ENCODE assay signal across 7 mouse cellular contexts in genomic region chr15:99715361-99715865, GRCm38 (mm10). TPM values are rescaled to one million over a fixed set of nuclear protein-coding genes. Genes with fewer than 3 reads are reported as not detected.
DNase-seq lines count a peak whose midpoint lies in the region.

No protein-coding gene starts in this region.

- no peaks in the 10 kb centered on the region for H3K27me3 ChIP-seq in forebrain, embryonic 10.5 days (ENCODE audit: poor library complexity, severe bottlenecking)

- no peaks in the 10 kb centered on the region for H3K9me3 ChIP-seq in forebrain, embryonic 10.5 days

- WGBS in forebrain, embryonic 10.5 days, result 78% methylated on average over 13 of the region's 13 CpGs

- peak overlapping the region; percentile 2; the same call in 1 of the 2 replicates for H3K27ac ChIP-seq in forebrain, embryonic 10.5 days

- peak; percentile 70 to 72 for DNase-seq in left cerebral cortex, adult 18-20 months (ENCODE audit: low spot score in 2 of 2)
- DNase-seq in left cerebral cortex, adult 11 months (ENCODE audit: low spot score), result no peak
- no peak for DNase-seq in forebrain, embryonic 10.5 days (ENCODE audit: extremely low spot score, low spot score)
- peak; percentile 69 to 78 for DNase-seq in left cerebral cortex, postnatal 36 days (ENCODE audit: low spot score in 2 of 2)
- peak; percentile 59 for DNase-seq in right cerebral cortex, postnatal 14 days
- no peak for DNase-seq in lung, postnatal 14 days
- no peak for DNase-seq in embryo, embryonic 11 days

- intact Hi-C loops in left cerebral cortex, postnatal 36 days (cut with DNase I), result no loop called here

- H3K4me1 ChIP-seq in forebrain, embryonic 10.5 days, result peaks cover 40% of the 10 kb centered on the region

- no peak overlapping the region for H3K4me3 ChIP-seq in forebrain, embryonic 10.5 days

- peaks cover 96% of the 10 kb centered on the region for H3K36me3 ChIP-seq in forebrain, embryonic 10.5 days (replicated peaks)

RNA-seq across cellular contexts. Expression of gene Gpd1, which starts 1.9 kb away (rescaled TPM):
- total RNA-seq in left cerebral cortex, adult 18-20 months (2021), result 10 to 100 TPM; 76.6 to 82.3 TPM
- 0.38 and 0.54 TPM in 2 replicates for polyA plus RNA-seq in forebrain, embryonic 10.5 days (2016; fragmentation: Nextera tagmentation; extraction: Ambion mirVana)
- total RNA-seq in left cerebral cortex, postnatal 36 days (2021), result 100 to 1,000 TPM in 1 of 2 experiments, 10 to 100 TPM in 1; 89.9 to 104 TPM

RNA-seq across cellular contexts. Expression of gene Cox14, which starts 10.0 kb away (rescaled TPM):
- total RNA-seq in left cerebral cortex, adult 18-20 months (2021), result 100 to 1,000 TPM; 126 TPM
- polyA plus RNA-seq in forebrain, embryonic 10.5 days (2016; fragmentation: Nextera tagmentation; extraction: Ambion mirVana), result 140 and 146 TPM in 2 replicates
- total RNA-seq in left cerebral cortex, postnatal 36 days (2021), result 100 to 1,000 TPM; 112 to 121 TPM

RNA-seq across cellular contexts. Expression of gene Gm17349, which starts 10.1 kb away (rescaled TPM):
- total RNA-seq in left cerebral cortex, adult 18-20 months (2021), result 1 to 10 TPM; 2.6 to 6.1 TPM
- not detected in 2 replicates for polyA plus RNA-seq in forebrain, embryonic 10.5 days (2016; fragmentation: Nextera tagmentation; extraction: Ambion mirVana)
- total RNA-seq in left cerebral cortex, postnatal 36 days (2021), result 10 to 100 TPM in 1 of 2 experiments, 1 to 10 TPM in 1; 9.2 to 10.4 TPM

RNA-seq across cellular contexts. Expression of gene Smarcd1, which starts 13.5 kb away (rescaled TPM):
- total RNA-seq in left cerebral cortex, adult 18-20 months (2021), result 100 to 1,000 TPM; 149 to 156 TPM
- polyA plus RNA-seq in forebrain, embryonic 10.5 days (2016; fragmentation: Nextera tagmentation; extraction: Ambion mirVana), result 91.5 TPM in 2 replicates
- total RNA-seq in left cerebral cortex, postnatal 36 days (2021), result 100 to 1,000 TPM; 159 to 164 TPM

RNA-seq across cellular contexts. Expression of gene Asic1, which starts 45.2 kb away (rescaled TPM):
- total RNA-seq in left cerebral cortex, adult 18-20 months (2021), result 10 to 100 TPM; 62.7 to 75.8 TPM
- 2.2 and 2.4 TPM in 2 replicates for polyA plus RNA-seq in forebrain, embryonic 10.5 days (2016; fragmentation: Nextera tagmentation; extraction: Ambion mirVana)
- total RNA-seq in left cerebral cortex, postnatal 36 days (2021), result 10 to 100 TPM; 59.1 to 79.8 TPM

Comparison
In these comparisons a context has a peak if more than half of its experiments do, and no peak if none do; other contexts are left out.
1. DNase-seq: peak in left cerebral cortex, adult 18-20 months (2 of 2), left cerebral cortex, postnatal 36 days (2 of 2) and right cerebral cortex, postnatal 14 days (single experiment); none in left cerebral cortex, adult 11 months (single experiment), forebrain, embryonic 10.5 days (single experiment), lung, postnatal 14 days (single experiment) and embryo, embryonic 11 days (single experiment).